Mouse (Mus musculus): ENCODE measurements at regions not wholly inside any gene's neighbourhood (a gene's known extent, or its start where the extent isn't known, plus 50 kb on each side); places are given as distances from the start of the nearest gene placed in this dataset.

GRCm38 (mm10) chr12:25427911-25428642, 331.1 kb upstream of the Id2 start:
- H3K36me3 ChIP-seq, result no peaks in the 10 kb centered on the region
- H3K27me3 ChIP-seq (replicated peaks), result no peaks in the 10 kb centered on the region
- no peak for ATAC-seq (ENCODE audit: insufficient read depth, low FRiP score, low read depth)
- H3K4me2 ChIP-seq, result no peak overlapping the region
- H3K4me3 ChIP-seq (replicated peaks), result no peak overlapping the region
- no peak overlapping the region for H3K27ac ChIP-seq
- H3K9ac ChIP-seq, result no peak overlapping the region
- H3K4me1 ChIP-seq, result no peaks in the 10 kb centered on the region
- 78% methylated on average over 11 of the region's 11 CpGs for WGBS
- H3K9me3 ChIP-seq, result no peaks in the 10 kb centered on the region

- Histone ChIP-seq H3K27me3 (replicated peaks) (no peaks in the 10 kb centered on the region), H3K27ac (no peak overlapping the region), H3K4me1 (no peaks in the 10 kb centered on the region), H3K9ac (no peak overlapping the region), H3K36me3 (no peaks in the 10 kb centered on the region), H3K9me3 (no peaks in the 10 kb centered on the region), H3K4me3 (replicated peaks) (no peak overlapping the region), H3K4me2 (no peak overlapping the region)
- 86% methylated on average over 4 of the region's 4 CpGs for whole genome bisulfite sequencing
- no peak for ATAC-seq (ENCODE audit: insufficient read depth, low FRiP score, low read depth)
These were observed 320.4 kb upstream of the Id2 start for GRCm38 (mm10) chr12:25417336-25417735.

- H3K9ac ChIP-seq, result no peak overlapping the region
- no peak for ATAC-seq (ENCODE audit: insufficient read depth, low FRiP score, low read depth)
- H3K4me1 ChIP-seq, result no peaks in the 10 kb centered on the region
- 61% methylated on average over 3 of the region's 3 CpGs for WGBS
- H3K4me2 ChIP-seq, result no peak overlapping the region
- H3K36me3 ChIP-seq, result no peaks in the 10 kb centered on the region
- no peak overlapping the region for H3K27ac ChIP-seq
- H3K4me3 ChIP-seq (replicated peaks), result no peak overlapping the region
- H3K27me3 ChIP-seq (replicated peaks), result no peaks in the 10 kb centered on the region
- H3K9me3 ChIP-seq, result no peaks in the 10 kb centered on the region
These were observed 319.6 kb upstream of the Id2 start for GRCm38 (mm10) chr12:25416571-25416970.

GRCm38 (mm10) chr12:25415641-25416040, 318.7 kb upstream of the Id2 start:
- Histone ChIP-seq H3K36me3 (no peaks in the 10 kb centered on the region), H3K4me3 (replicated peaks) (no peak overlapping the region), H3K9ac (no peak overlapping the region), H3K4me1 (no peaks in the 10 kb centered on the region), H3K9me3 (no peaks in the 10 kb centered on the region), H3K27ac (no peak overlapping the region), H3K27me3 (replicated peaks) (no peaks in the 10 kb centered on the region), H3K4me2 (no peak overlapping the region)
- 46% methylated on average over 3 of the region's 3 CpGs for WGBS
- no peak for ATAC-seq (ENCODE audit: insufficient read depth, low FRiP score, low read depth)

DNA sequence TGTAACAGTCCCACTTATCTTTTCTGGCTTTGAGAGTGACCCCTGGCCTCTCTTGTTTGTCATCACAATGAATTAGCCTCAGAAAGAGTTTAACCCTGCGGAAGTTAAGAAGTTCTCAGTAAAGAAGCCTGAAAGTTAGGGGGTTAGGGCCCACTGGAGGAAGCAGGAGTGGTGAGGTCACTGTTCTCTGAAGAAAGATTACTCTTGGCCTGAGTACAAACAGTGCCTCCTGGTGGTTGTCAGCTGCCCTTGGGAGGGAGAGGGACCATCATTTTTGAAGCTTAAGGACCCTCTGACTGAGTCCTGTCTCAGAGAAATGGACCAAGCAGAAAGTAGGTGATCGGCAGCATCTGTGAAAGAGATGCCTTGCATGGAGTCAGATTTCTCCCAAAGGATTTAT, 318.3 kb upstream of the Id2 start:
- WGBS, result 41% methylated on average over 2 of the region's 2 CpGs
- Histone ChIP-seq H3K9me3 (no peaks in the 10 kb centered on the region), H3K4me2 (no peak overlapping the region), H3K36me3 (no peaks in the 10 kb centered on the region), H3K4me1 (no peaks in the 10 kb centered on the region), H3K27me3 (replicated peaks) (no peaks in the 10 kb centered on the region), H3K27ac (no peak overlapping the region), H3K4me3 (replicated peaks) (no peak overlapping the region), H3K9ac (no peak overlapping the region)
- no peak; the same call in 1 of the 2 replicates for ATAC-seq (ENCODE audit: insufficient read depth, low FRiP score, low read depth)

- no peak for ATAC-seq (ENCODE audit: insufficient read depth, low FRiP score, low read depth)
These were observed 310.4 kb upstream of the Id2 start for GRCm38 (mm10) chr12:25407301-25407700.

GRCm38 (mm10) chr12:25400326-25400725, 303.4 kb upstream of the Id2 start:
- H3K9me3 ChIP-seq, result no peaks in the 10 kb centered on the region
- ATAC-seq (ENCODE audit: insufficient read depth, low FRiP score, low read depth), result no peak
- H3K36me3 ChIP-seq, result no peaks in the 10 kb centered on the region
- no peaks in the 10 kb centered on the region for H3K4me1 ChIP-seq
- no peak overlapping the region for H3K4me3 ChIP-seq (replicated peaks)
- no peaks in the 10 kb centered on the region for H3K27me3 ChIP-seq (replicated peaks)
- no peak overlapping the region for H3K27ac ChIP-seq
- WGBS, result 75% methylated on average over 5 of the region's 5 CpGs
- no peak overlapping the region for H3K4me2 ChIP-seq
- no peak overlapping the region for H3K9ac ChIP-seq

More at GRCm38 (mm10) chr12:25407301-25407700, 310.4 kb upstream of the Id2 start:
- no peak overlapping the region for H3K4me2 ChIP-seq
- H3K27ac ChIP-seq, result no peak overlapping the region
- 92% methylated on average over 2 of the region's 2 CpGs for WGBS
- H3K9ac ChIP-seq, result no peak overlapping the region
- no peaks in the 10 kb centered on the region for H3K27me3 ChIP-seq (replicated peaks)
- H3K9me3 ChIP-seq, result no peaks in the 10 kb centered on the region
- H3K4me3 ChIP-seq (replicated peaks), result no peak overlapping the region
- no peaks in the 10 kb centered on the region for H3K36me3 ChIP-seq
- H3K4me1 ChIP-seq, result no peaks in the 10 kb centered on the region

DNA sequence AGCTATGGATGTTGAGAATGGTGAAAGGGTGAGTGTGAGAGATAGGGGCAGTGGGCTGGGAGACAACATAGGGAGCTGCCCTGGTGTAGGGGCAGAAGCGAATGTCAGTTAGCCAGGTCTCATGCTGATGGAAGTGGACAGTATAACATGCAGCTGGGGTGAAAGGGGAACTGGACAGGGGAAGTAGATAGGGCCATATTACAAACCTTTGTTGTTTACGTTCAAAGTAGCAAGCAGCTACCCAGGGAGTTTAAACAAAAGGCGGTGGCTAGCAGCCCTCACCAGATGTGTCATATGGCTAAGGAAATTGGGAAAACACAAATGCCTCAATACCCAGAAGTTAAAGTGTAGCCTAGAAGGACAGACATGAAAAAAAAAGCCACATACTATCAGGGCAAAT, 301.8 kb upstream of the Id2 start:
- Histone ChIP-seq H3K9me3 (no peaks in the 10 kb centered on the region), H3K4me3 (replicated peaks) (no peak overlapping the region), H3K36me3 (no peaks in the 10 kb centered on the region), H3K27me3 (replicated peaks) (no peaks in the 10 kb centered on the region), H3K4me1 (no peaks in the 10 kb centered on the region), H3K4me2 (no peak overlapping the region), H3K9ac (no peak overlapping the region), H3K27ac (no peak overlapping the region)
- ATAC-seq (ENCODE audit: insufficient read depth, low FRiP score, low read depth), result no peak
- WGBS, result 57% methylated on average over 3 of the region's 3 CpGs

- no peak overlapping the region for H3K9ac ChIP-seq
- H3K36me3 ChIP-seq, result no peaks in the 10 kb centered on the region
- no peaks in the 10 kb centered on the region for H3K9me3 ChIP-seq
- no peaks in the 10 kb centered on the region for H3K4me1 ChIP-seq
- H3K27me3 ChIP-seq (replicated peaks), result no peaks in the 10 kb centered on the region
- H3K4me2 ChIP-seq, result no peak overlapping the region
- ATAC-seq (ENCODE audit: insufficient read depth, low FRiP score, low read depth), result no peak
- H3K27ac ChIP-seq, result no peak overlapping the region
- 83% methylated on average over 3 of the region's 3 CpGs for WGBS
- H3K4me3 ChIP-seq (replicated peaks), result no peak overlapping the region
These were observed 297.4 kb upstream of the Id2 start for GRCm38 (mm10) chr12:25394326-25394725.

- Histone ChIP-seq H3K4me3 (replicated peaks) (no peak overlapping the region), H3K27me3 (replicated peaks) (no peaks in the 10 kb centered on the region), H3K4me2 (no peak overlapping the region), H3K9me3 (no peaks in the 10 kb centered on the region), H3K36me3 (no peaks in the 10 kb centered on the region), H3K9ac (no peak overlapping the region), H3K27ac (no peak overlapping the region), H3K4me1 (no peaks in the 10 kb centered on the region)
- no peak for ATAC-seq (ENCODE audit: insufficient read depth, low FRiP score, low read depth)
- 73% methylated on average over 4 of the region's 4 CpGs for WGBS
These were observed 296.6 kb upstream of the Id2 start for GRCm38 (mm10) chr12:25393501-25393900.

GRCm38 (mm10) chr12:25389202-25389601, 292.3 kb upstream of the Id2 start:
- H3K27me3 ChIP-seq (replicated peaks), result no peaks in the 10 kb centered on the region
- no peak overlapping the region for H3K9ac ChIP-seq
- H3K36me3 ChIP-seq, result no peaks in the 10 kb centered on the region
- H3K4me1 ChIP-seq, result no peaks in the 10 kb centered on the region
- no peak overlapping the region for H3K4me3 ChIP-seq (replicated peaks)
- H3K27ac ChIP-seq, result no peak overlapping the region
- no peak overlapping the region for H3K4me2 ChIP-seq
- WGBS, result 54% methylated on average over 5 of the region's 5 CpGs
- no peaks in the 10 kb centered on the region for H3K9me3 ChIP-seq
- no peak for ATAC-seq (ENCODE audit: insufficient read depth, low FRiP score, low read depth)

DNA sequence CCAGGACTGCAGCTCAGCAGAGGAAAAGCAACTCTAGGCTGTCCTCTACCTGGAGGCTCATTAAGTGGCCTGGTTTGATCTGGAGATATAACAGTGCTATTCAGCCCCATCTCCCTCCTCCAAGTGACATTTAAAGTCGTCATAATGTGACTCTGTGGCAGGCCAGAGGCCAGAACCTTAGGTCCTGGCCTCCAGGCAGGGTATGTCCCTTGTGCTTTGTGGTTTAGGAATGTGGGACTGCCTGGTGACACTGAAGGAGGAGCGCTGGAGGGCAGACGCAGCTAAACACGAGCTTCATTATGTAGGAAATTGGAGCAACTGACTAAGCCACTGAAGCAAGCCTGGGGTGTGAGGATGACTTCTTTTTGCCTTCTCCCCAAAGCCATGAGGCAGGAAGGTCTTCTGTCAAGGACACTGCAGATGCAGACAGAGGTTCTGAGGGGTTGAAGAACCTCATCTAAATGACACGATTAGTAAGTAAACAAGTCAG, 290.9 kb upstream of the Id2 start:
- Histone ChIP-seq H3K4me2 (no peak overlapping the region), H3K4me1 (no peaks in the 10 kb centered on the region), H3K27me3 (replicated peaks) (no peaks in the 10 kb centered on the region), H3K4me3 (replicated peaks) (no peak overlapping the region), H3K9me3 (no peaks in the 10 kb centered on the region), H3K9ac (no peak overlapping the region), H3K27ac (no peak overlapping the region), H3K36me3 (no peaks in the 10 kb centered on the region)
- WGBS, result 53% methylated on average over 5 of the region's 5 CpGs
- ATAC-seq (ENCODE audit: insufficient read depth, low FRiP score, low read depth), result no peak

- no peaks in the 10 kb centered on the region for H3K27me3 ChIP-seq (replicated peaks)
- H3K4me2 ChIP-seq, result no peak overlapping the region
- no peak overlapping the region for H3K27ac ChIP-seq
- H3K9ac ChIP-seq, result no peak overlapping the region
- H3K4me1 ChIP-seq, result no peaks in the 10 kb centered on the region
- 67% methylated on average over 6 of the region's 6 CpGs for WGBS
- ATAC-seq (ENCODE audit: insufficient read depth, low FRiP score, low read depth), result no peak
- H3K4me3 ChIP-seq (replicated peaks), result no peak overlapping the region
- H3K9me3 ChIP-seq, result no peaks in the 10 kb centered on the region
- H3K36me3 ChIP-seq, result no peaks in the 10 kb centered on the region
These were observed 286.0 kb upstream of the Id2 start for GRCm38 (mm10) chr12:25382961-25383360.
